Mouse (Mus musculus) stomach, embryonic 14.5 days (tissue): ENCODE data around the gene Gm20721. TPM values are rescaled to one million over a fixed set of nuclear protein-coding genes. Genes with fewer than 3 reads are reported as not detected.

ENCODE experiments used
- polyA plus RNA-seq: library from polyadenylated mRNA; unstranded; fragments of >200 nt; fragmentation: Nextera tagmentation; extraction: Ambion mirVana; gene quantifications from 2 replicates; pipeline ENCODE4 v1.2.1, GENCODE M21; 2014

Gm20721 gene
- polyA plus RNA-seq, 1 experiment from 2014 or later: 6.9 TPM

Other genes with a start within 250 kb of the Gm20721 start
- gene Npepl1, start 236.4 kb downstream of the Gm20721 start, polyA plus RNA-seq: 48.1 and 56.1 TPM in 2 replicates
- 1,470 and 1,806 TPM in 2 replicates for gene Gnas, start 62.4 kb downstream of the Gm20721 start, polyA plus RNA-seq
- 117 and 125 TPM in 2 replicates for gene Nelfcd, start 69.1 kb upstream of the Gm20721 start, polyA plus RNA-seq
- gene Ctsz, start 92.3 kb upstream of the Gm20721 start, polyA plus RNA-seq: 167 and 176 TPM in 2 replicates
- gene Tubb1, start 104.0 kb upstream of the Gm20721 start, polyA plus RNA-seq: 0.84 and 1.4 TPM in 2 replicates
- gene Atp5e, start 117.4 kb upstream of the Gm20721 start, polyA plus RNA-seq: 875 and 936 TPM in 2 replicates
- gene Prelid3b, start 126.4 kb upstream of the Gm20721 start, polyA plus RNA-seq: 99.9 and 101 TPM in 2 replicates